Mouse (Mus musculus): ENCODE measurements around the gene Vmn1r178. TPM values are rescaled to one million over a fixed set of nuclear protein-coding genes. Genes with fewer than 3 reads are reported as not detected.
"Not testable (repeated sequence)": the region's sequence is repeated elsewhere in the genome, so short reads cannot be mapped to it uniquely, and the experiment has no call there.

Gene Vmn1r178
- not detected in 2 replicates for total RNA-seq (2014; rRNA removed)
- polyA plus RNA-seq (2015; fragmentation: Nextera tagmentation; extraction: Ambion mirVana): not detected in 2 replicates

DNA sequence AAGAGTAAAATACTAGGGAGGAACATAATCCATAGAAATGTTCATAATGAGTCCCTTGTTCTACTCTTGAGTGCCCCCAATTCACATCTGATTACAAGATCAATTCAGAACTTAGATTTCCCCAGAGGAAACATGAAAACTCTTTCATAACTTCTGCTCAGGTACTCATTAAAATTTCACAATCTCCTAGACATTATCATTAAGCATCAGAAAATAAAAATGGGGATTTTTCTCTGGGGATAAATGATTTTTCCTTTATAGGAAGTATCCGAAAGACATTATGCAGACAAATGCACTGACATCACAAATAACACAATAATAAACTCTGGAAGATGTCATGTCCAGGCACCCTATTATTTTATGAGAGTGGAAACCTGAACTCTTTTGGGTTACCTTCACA, at the start of gene Vmn1r178:
Gene Vmn1r178, plus strand, starts transcription at position 301 of the 400 bp plus-strand sequence.
- WGBS: 80% methylated on average over 1 of the region's 1 CpGs
- no peaks in the 10 kb centered on the region for H3K27me3 ChIP-seq (ENCODE audit: insufficient read depth, low read length)
- no peaks in the 10 kb centered on the region for H3K36me3 ChIP-seq (ENCODE audit: insufficient read depth, low read length)
- ATAC-seq: no peak
- no peak within 1 kb of the TSS for H3K9ac ChIP-seq (replicated peaks; ENCODE audit: low read length)
- H3K9me3 ChIP-seq (ENCODE audit: low read length): peaks cover 7% of the 10 kb centered on the region; the same call in 1 of the 2 replicates
- no peak within 1 kb of the TSS for H3K27ac ChIP-seq
- no peak within 1 kb of the TSS for H3K4me2 ChIP-seq (ENCODE audit: low read depth, low read length)
- DNase-seq (ENCODE audit: low spot score): no peak
- TF ChIP-seq CTCF (IDR thresholded peaks at IDR 0.05; ENCODE audit: low read depth): no peak
- H3K4me3 ChIP-seq (ENCODE audit: low read length): no peak within 1 kb of the TSS
- no peaks in the 10 kb centered on the region for H3K4me1 ChIP-seq (ENCODE audit: insufficient read depth, low read length)

GRCm38 (mm10) chr7:23866349-23866748, 25.5 kb upstream of the Vmn1r178 start, which contains the start of gene Vmn1r177:
Gene Vmn1r177, minus strand, starts transcription at chr7:23866449.
- not testable (repeated sequence) for DNase-seq (ENCODE audit: low spot score)
- 8% methylated on average over 1 of the region's 1 CpGs for WGBS

DNA sequence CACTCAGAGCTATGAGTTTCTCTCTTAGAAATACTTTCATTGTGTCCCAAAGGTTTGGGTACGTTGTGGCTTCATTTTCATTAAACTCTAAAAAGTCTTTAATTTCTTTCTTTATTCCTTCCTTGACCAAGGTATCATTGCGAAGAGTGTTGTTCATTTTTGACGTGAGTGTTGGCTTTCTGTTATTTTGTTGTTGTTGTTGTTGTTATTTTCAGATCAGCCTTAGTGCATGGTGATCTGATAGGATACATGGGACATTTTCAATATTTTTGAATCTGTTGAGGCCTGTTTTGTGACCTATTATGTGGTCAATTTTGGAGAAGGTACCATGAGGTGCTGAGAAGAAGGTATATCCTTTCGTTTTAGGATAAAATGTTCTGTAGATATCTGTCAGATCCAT, 14.9 kb upstream of the Vmn1r178 start:
- not testable (repeated sequence) for H3K27ac ChIP-seq; DNase-seq (ENCODE audit: low spot score); H3K4me1 ChIP-seq (ENCODE audit: insufficient read depth, low read length); H3K4me2 ChIP-seq (ENCODE audit: low read depth, low read length); H3K27me3 ChIP-seq (ENCODE audit: insufficient read depth, low read length); H3K36me3 ChIP-seq (ENCODE audit: insufficient read depth, low read length); H3K9me3 ChIP-seq (ENCODE audit: low read length); ATAC-seq; H3K9ac ChIP-seq (replicated peaks; ENCODE audit: low read length); H3K4me3 ChIP-seq (ENCODE audit: low read length)
- 55% methylated on average over 3 of the region's 4 CpGs for WGBS

More at GRCm38 (mm10) chr7:23866349-23866748, 25.5 kb upstream of the Vmn1r178 start, which contains the start of gene Vmn1r177:
- H3K27me3 ChIP-seq (ENCODE audit: insufficient read depth, low read length); H3K4me1 ChIP-seq (ENCODE audit: insufficient read depth, low read length); ATAC-seq; H3K4me3 ChIP-seq (ENCODE audit: low read length); H3K27ac ChIP-seq; H3K4me2 ChIP-seq (ENCODE audit: low read depth, low read length); H3K9ac ChIP-seq (replicated peaks; ENCODE audit: low read length); H3K9me3 ChIP-seq (ENCODE audit: low read length); H3K36me3 ChIP-seq (ENCODE audit: insufficient read depth, low read length): not testable (repeated sequence)

GRCm38 (mm10) chr7:23926678-23927077, 34.9 kb downstream of the Vmn1r178 start, which contains the start of gene Vmn1r179:
Gene Vmn1r179, plus strand, starts transcription at chr7:23926978.
- Histone ChIP-seq H3K36me3 (ENCODE audit: insufficient read depth, low read length) (no peaks in the 10 kb centered on the region), H3K4me3 (ENCODE audit: low read length) (no peak within 1 kb of the TSS), H3K9ac (replicated peaks; ENCODE audit: low read length) (no peak within 1 kb of the TSS), H3K9me3 (ENCODE audit: low read length) (peaks cover 6% of the 10 kb centered on the region), H3K27ac (no peak within 1 kb of the TSS), H3K4me1 (ENCODE audit: insufficient read depth, low read length) (no peaks in the 10 kb centered on the region), H3K27me3 (ENCODE audit: insufficient read depth, low read length) (no peaks in the 10 kb centered on the region), H3K4me2 (ENCODE audit: low read depth, low read length) (no peak within 1 kb of the TSS)
- TF ChIP-seq CTCF (IDR thresholded peaks at IDR 0.05; ENCODE audit: low read depth): no peak
- DNase-seq (ENCODE audit: low spot score): no peak
- no peak for ATAC-seq
- WGBS: 52% methylated on average over 2 of the region's 2 CpGs

Other genes starting within 250 kb of the Vmn1r178 start
- gene Vmn1r172, start 233.7 kb upstream of the Vmn1r178 start, total RNA-seq (2014; rRNA removed): not detected in 2 replicates
- gene Vmn1r172, start 233.7 kb upstream of the Vmn1r178 start, polyA plus RNA-seq (2015; fragmentation: Nextera tagmentation; extraction: Ambion mirVana): not detected in 2 replicates
- gene Vmn1r173, start 191.3 kb upstream of the Vmn1r178 start, total RNA-seq (2014; rRNA removed): not detected in 2 replicates
- not detected in 2 replicates for gene Vmn1r173, start 191.3 kb upstream of the Vmn1r178 start, polyA plus RNA-seq (2015; fragmentation: Nextera tagmentation; extraction: Ambion mirVana)
- not detected in 2 replicates for gene Vmn1r174, start 139.7 kb upstream of the Vmn1r178 start, total RNA-seq (2014; rRNA removed)
- gene Vmn1r174, start 139.7 kb upstream of the Vmn1r178 start, polyA plus RNA-seq (2015; fragmentation: Nextera tagmentation; extraction: Ambion mirVana): not detected in 2 replicates
- gene Vmn1r175, start 81.4 kb upstream of the Vmn1r178 start, total RNA-seq (2014; rRNA removed): not detected in 2 replicates
- not detected in 2 replicates for gene Vmn1r175, start 81.4 kb upstream of the Vmn1r178 start, polyA plus RNA-seq (2015; fragmentation: Nextera tagmentation; extraction: Ambion mirVana)
- gene Vmn1r176, start 54.6 kb upstream of the Vmn1r178 start, total RNA-seq (2014; rRNA removed): not detected in 2 replicates
- gene Vmn1r176, start 54.6 kb upstream of the Vmn1r178 start, polyA plus RNA-seq (2015; fragmentation: Nextera tagmentation; extraction: Ambion mirVana): not detected in 2 replicates
- gene Vmn1r177, start 25.6 kb upstream of the Vmn1r178 start, total RNA-seq (2014; rRNA removed): not detected in 2 replicates
- not detected in 2 replicates for gene Vmn1r177, start 25.6 kb upstream of the Vmn1r178 start, polyA plus RNA-seq (2015; fragmentation: Nextera tagmentation; extraction: Ambion mirVana)
- not detected in 2 replicates for gene Vmn1r179, start 35.0 kb downstream of the Vmn1r178 start, total RNA-seq (2014; rRNA removed)
- not detected in 2 replicates for gene Vmn1r179, start 35.0 kb downstream of the Vmn1r178 start, polyA plus RNA-seq (2015; fragmentation: Nextera tagmentation; extraction: Ambion mirVana)
- gene Vmn1r180, start 58.6 kb downstream of the Vmn1r178 start, total RNA-seq (2014; rRNA removed): not detected in 2 replicates
- not detected in 2 replicates for gene Vmn1r180, start 58.6 kb downstream of the Vmn1r178 start, polyA plus RNA-seq (2015; fragmentation: Nextera tagmentation; extraction: Ambion mirVana)
- not detected in 2 replicates for gene Vmn1r181, start 82.6 kb downstream of the Vmn1r178 start, total RNA-seq (2014; rRNA removed)
- not detected in 2 replicates for gene Vmn1r181, start 82.6 kb downstream of the Vmn1r178 start, polyA plus RNA-seq (2015; fragmentation: Nextera tagmentation; extraction: Ambion mirVana)
- not detected in 2 replicates for gene V1rd19, start 109.7 kb downstream of the Vmn1r178 start, total RNA-seq (2014; rRNA removed)
- not detected in 2 replicates for gene V1rd19, start 109.7 kb downstream of the Vmn1r178 start, polyA plus RNA-seq (2015; fragmentation: Nextera tagmentation; extraction: Ambion mirVana)
- not detected in 2 replicates for gene Vmn1r183, start 161.2 kb downstream of the Vmn1r178 start, total RNA-seq (2014; rRNA removed)
- not detected in 2 replicates for gene Vmn1r183, start 161.2 kb downstream of the Vmn1r178 start, polyA plus RNA-seq (2015; fragmentation: Nextera tagmentation; extraction: Ambion mirVana)
- 23.7 and 29.1 TPM in 2 replicates for gene Zfp180, start 189.9 kb downstream of the Vmn1r178 start, total RNA-seq (2014; rRNA removed)
- 18.6 and 19.5 TPM in 2 replicates for gene Zfp180, start 189.9 kb downstream of the Vmn1r178 start, polyA plus RNA-seq (2015; fragmentation: Nextera tagmentation; extraction: Ambion mirVana)
- 5.0 and 7.3 TPM in 2 replicates for gene Zfp112, start 220.3 kb downstream of the Vmn1r178 start, total RNA-seq (2014; rRNA removed)
- 4.1 and 4.5 TPM in 2 replicates for gene Zfp112, start 220.3 kb downstream of the Vmn1r178 start, polyA plus RNA-seq (2015; fragmentation: Nextera tagmentation; extraction: Ambion mirVana)
- gene Zfp235, start 242.2 kb downstream of the Vmn1r178 start, total RNA-seq (2014; rRNA removed): 17.0 and 19.6 TPM in 2 replicates
- gene Zfp235, start 242.2 kb downstream of the Vmn1r178 start, polyA plus RNA-seq (2015; fragmentation: Nextera tagmentation; extraction: Ambion mirVana): 20.0 and 20.4 TPM in 2 replicates

Data from hindbrain, postnatal 0 days (tissue).